7 mouse cellular contexts compared by ENCODE assay signal in genomic region chr9:122293865-122294241, GRCm38 (mm10). TPM values are rescaled to one million over a fixed set of nuclear protein-coding genes. Genes with fewer than 3 reads are reported as not detected.
DNase-seq lines count a peak whose midpoint lies in the region; ATAC-seq lines count a peak whose summit lies in the region.

No protein-coding gene starts in this region.

- H3K4me1 ChIP-seq in embryonic facial prominence, embryonic 11.5 days (ENCODE audit: control insufficient read depth, insufficient read depth, low read length) = no peaks in the 10 kb centered on the region
- peaks cover 20% of the 10 kb centered on the region for H3K4me1 ChIP-seq in midbrain, embryonic 10.5 days

- H3K27ac ChIP-seq in embryonic facial prominence, embryonic 11.5 days (replicated peaks; ENCODE audit: low read depth, low read length) = 0 out of 2 replicates have a peak overlapping the region, but pooled peaks have one; percentile 16
- H3K27ac ChIP-seq in midbrain, embryonic 10.5 days (replicated peaks) = peak overlapping the region; percentile 90

- under 1% methylated on average over 23 of the region's 23 CpGs for WGBS in embryonic facial prominence, embryonic 11.5 days
- 0% methylated on average over 23 of the region's 23 CpGs for WGBS in midbrain, embryonic 10.5 days

- no peaks in the 10 kb centered on the region for H3K27me3 ChIP-seq in embryonic facial prominence, embryonic 11.5 days (ENCODE audit: control insufficient read depth, insufficient read depth, low read length)
- no peaks in the 10 kb centered on the region for H3K27me3 ChIP-seq in midbrain, embryonic 10.5 days (ENCODE audit: low read depth, poor library complexity, severe bottlenecking)

- no peaks in the 10 kb centered on the region for H3K36me3 ChIP-seq in embryonic facial prominence, embryonic 11.5 days (replicated peaks; ENCODE audit: control insufficient read depth, insufficient read depth, low read depth, low read length)
- H3K36me3 ChIP-seq in midbrain, embryonic 10.5 days = no peaks in the 10 kb centered on the region

- H3K4me3 ChIP-seq in embryonic facial prominence, embryonic 11.5 days (ENCODE audit: low read depth, low read length) = peak overlapping the region; percentile 66
- H3K4me3 ChIP-seq in midbrain, embryonic 10.5 days = peak overlapping the region; percentile 81

- no peaks in the 10 kb centered on the region for H3K9me3 ChIP-seq in embryonic facial prominence, embryonic 11.5 days (replicated peaks; ENCODE audit: control insufficient read depth, low read length)
- H3K9me3 ChIP-seq in midbrain, embryonic 10.5 days (replicated peaks) = no peaks in the 10 kb centered on the region

- peak overlapping the region; percentile 81 for H3K9ac ChIP-seq in embryonic facial prominence, embryonic 11.5 days (replicated peaks; ENCODE audit: low read length)

- ATAC-seq in embryonic facial prominence, embryonic 11.5 days (replicated peaks; ENCODE audit: insufficient number of reproducible peaks, low FRiP score, low TSS enrichment, low read depth) = peak; percentile 82

- DNase-seq in spleen, postnatal 36 days (ENCODE audit: low spot score in 2 of 2) = peak; percentile 52 to 63
- DNase-seq in spleen, adult 18-20 months = no peak
- DNase-seq in embryonic facial prominence, embryonic 11.5 days (ENCODE audit: low spot score) = peak; percentile 53
- peak; percentile 84 for DNase-seq in induced T-regulatory cell, adult 2 months (ENCODE audit: low read depth)
- no peak for DNase-seq in midbrain, embryonic 10.5 days (ENCODE audit: low spot score)
- no peak for DNase-seq in right cerebral cortex, postnatal 25 days
- DNase-seq in cerebellum, postnatal 14 days = no peak

- peak overlapping the region; percentile 67 for H3K4me2 ChIP-seq in embryonic facial prominence, embryonic 11.5 days (ENCODE audit: low read depth, low read length)

RNA-seq across cellular contexts. Expression of gene Ano10, which starts 0.4 kb away (rescaled TPM):
- polyA plus RNA-seq in embryonic facial prominence, embryonic 11.5 days (2014; fragmentation: Nextera tagmentation; extraction: Ambion mirVana) = 35.2 and 40.1 TPM in 2 replicates
- polyA plus RNA-seq in midbrain, embryonic 10.5 days (2016; fragmentation: Nextera tagmentation; extraction: Ambion mirVana) = 33.9 and 42.0 TPM in 2 replicates

RNA-seq across cellular contexts. Expression of gene Abhd5, which starts 57.6 kb away (rescaled TPM):
- polyA plus RNA-seq in embryonic facial prominence, embryonic 11.5 days (2014; fragmentation: Nextera tagmentation; extraction: Ambion mirVana) = 28.9 and 29.2 TPM in 2 replicates
- 16.9 and 18.0 TPM in 2 replicates for polyA plus RNA-seq in midbrain, embryonic 10.5 days (2016; fragmentation: Nextera tagmentation; extraction: Ambion mirVana)

Comparison
In these comparisons a context has a peak if more than half of its experiments do, and no peak if none do; other contexts are left out.
1. DNase-seq: peak in spleen, postnatal 36 days (2 of 2), embryonic facial prominence, embryonic 11.5 days (single experiment) and induced T-regulatory cell, adult 2 months (single experiment); none in spleen, adult 18-20 months (0 of 2), midbrain, embryonic 10.5 days (single experiment), right cerebral cortex, postnatal 25 days (single experiment) and cerebellum, postnatal 14 days (0 of 2).